Mouse (Mus musculus): ENCODE data around the gene Ssbp2. TPM values are rescaled to one million over a fixed set of nuclear protein-coding genes. Genes with fewer than 3 reads are reported as not detected.

Ssbp2 gene
- total and polyA plus RNA-seq, 3 experiments, result 12.6 to 38.4 TPM; not detected in 1

GRCm38 (mm10) chr13:91723736-91724119, 263.6 kb downstream of the Ssbp2 start:
- peaks cover 0 to 12% of the 10 kb centered on the region in 2 experiments; a peak in 2 of 4 replicates for H3K36me3 ChIP-seq (ENCODE audit: control insufficient read depth in 1 of 2, insufficient read depth in 2 of 2, low read length in 2 of 2)
- peaks cover 0 to 4% of the 10 kb centered on the region in 2 experiments; a peak in 3 of 4 replicates for H3K4me1 ChIP-seq (ENCODE audit: control insufficient read depth in 1 of 2, insufficient read depth in 2 of 2, low read length in 2 of 2)
- no peaks in the 10 kb centered on the region for H3K79me2 ChIP-seq (ENCODE audit: control insufficient read depth, insufficient read depth, low read length, poor library complexity)
- no peaks in the 10 kb centered on the region for H3K9me3 ChIP-seq (replicated peaks; ENCODE audit: insufficient read depth, low read length)
- no peak overlapping the region for H3K4me3 ChIP-seq (ENCODE audit: control insufficient read depth in 1 of 2, insufficient read depth in 1 of 2, low read depth in 2 of 2, low read length in 2 of 2)
- no peak overlapping the region for H3K27ac ChIP-seq (ENCODE audit: control insufficient read depth, low read depth, low read length)
- H3K9ac ChIP-seq (ENCODE audit: control insufficient read depth, low read depth, low read length, poor library complexity, severe bottlenecking), result no peak overlapping the region
- H3K27me3 ChIP-seq (ENCODE audit: control insufficient read depth in 1 of 2, insufficient read depth in 2 of 2, low read length in 2 of 2), result no peaks in the 10 kb centered on the region
- no peak for DNase-seq (ENCODE audit: low read depth, low spot score)
- TF ChIP-seq ZC3H11A (IDR thresholded peaks at IDR 0.05; ENCODE audit: low read depth, low read length) (no peak), EP300 (IDR thresholded peaks at IDR 0.05; ENCODE audit: low read depth in 1 of 2, low read length in 2 of 2) (no peak), MAFK (IDR thresholded peaks at IDR 0.05; ENCODE audit: borderline replicate concordance, low read depth, low read length) (no peak), GABPA (IDR thresholded peaks at IDR 0.05; ENCODE audit: low read depth, low read length) (no peak), ETS1 (IDR thresholded peaks at IDR 0.05; ENCODE audit: low read depth, low read length) (no peak), JUND (IDR thresholded peaks at IDR 0.05; ENCODE audit: low read depth, low read length) (no peak), ZMIZ1 (IDR thresholded peaks at IDR 0.05; ENCODE audit: low read depth, low read length) (no peak), ZKSCAN1 (IDR thresholded peaks at IDR 0.05; ENCODE audit: low read depth, low read length) (no peak)

GRCm38 (mm10) chr13:91724211-91724610, 264.1 kb downstream of the Ssbp2 start:
- Histone ChIP-seq H3K79me2 (ENCODE audit: control insufficient read depth, insufficient read depth, low read length, poor library complexity) (no peaks in the 10 kb centered on the region), H3K9ac (ENCODE audit: control insufficient read depth, low read depth, low read length, poor library complexity, severe bottlenecking) (no peak overlapping the region), H3K4me1 (ENCODE audit: control insufficient read depth in 1 of 2, insufficient read depth in 2 of 2, low read length in 2 of 2) (peaks cover 0 to 4% of the 10 kb centered on the region in 2 experiments; a peak in 3 of 4 replicates), H3K27me3 (ENCODE audit: control insufficient read depth in 1 of 2, insufficient read depth in 2 of 2, low read length in 2 of 2) (no peaks in the 10 kb centered on the region), H3K27ac (ENCODE audit: control insufficient read depth, low read depth, low read length) (no peak overlapping the region), H3K36me3 (ENCODE audit: control insufficient read depth in 1 of 2, insufficient read depth in 2 of 2, low read length in 2 of 2) (peaks cover 0 to 12% of the 10 kb centered on the region in 2 experiments; a peak in 2 of 4 replicates), H3K9me3 (replicated peaks; ENCODE audit: insufficient read depth, low read length) (no peaks in the 10 kb centered on the region), H3K4me3 (ENCODE audit: control insufficient read depth in 1 of 2, insufficient read depth in 1 of 2, low read depth in 2 of 2, low read length in 2 of 2) (no peak overlapping the region)
- no peak for DNase-seq (ENCODE audit: low read depth, low spot score)
- TF ChIP-seq HCFC1 (IDR thresholded peaks at IDR 0.05; ENCODE audit: low read depth, low read length), result no peak
- no peak for TF ChIP-seq GABPA (IDR thresholded peaks at IDR 0.05; ENCODE audit: low read depth, low read length)

GRCm38 (mm10) chr13:91725130-91725529, 265.0 kb downstream of the Ssbp2 start:
- no peak for DNase-seq (ENCODE audit: low read depth, low spot score)
- H3K4me3 ChIP-seq (ENCODE audit: control insufficient read depth in 1 of 2, insufficient read depth in 1 of 2, low read depth in 2 of 2, low read length in 2 of 2), result no peak overlapping the region
- H3K79me2 ChIP-seq (ENCODE audit: control insufficient read depth, insufficient read depth, low read length, poor library complexity), result no peaks in the 10 kb centered on the region
- H3K4me1 ChIP-seq (ENCODE audit: control insufficient read depth in 1 of 2, insufficient read depth in 2 of 2, low read length in 2 of 2), result peaks cover 0 to 4% of the 10 kb centered on the region in 2 experiments; a peak in 3 of 4 replicates
- no peak for TF ChIP-seq MAZ (IDR thresholded peaks at IDR 0.05; ENCODE audit: low read depth, low read length)
- no peak for TF ChIP-seq ETS1 (IDR thresholded peaks at IDR 0.05; ENCODE audit: low read depth, low read length)
- no peak for TF ChIP-seq RCOR1 (IDR thresholded peaks at IDR 0.05; ENCODE audit: low read depth, low read length)
- no peak for TF ChIP-seq NELFE (IDR thresholded peaks at IDR 0.05; ENCODE audit: low read depth, low read length)
- no peak for TF ChIP-seq GATA1 (IDR thresholded peaks at IDR 0.05; ENCODE audit: low read depth, low read length)
- no peak for TF ChIP-seq POLR2AphosphoS5 (IDR thresholded peaks at IDR 0.05; ENCODE audit: borderline replicate concordance, low read depth, low read length)
- H3K9ac ChIP-seq (ENCODE audit: control insufficient read depth, low read depth, low read length, poor library complexity, severe bottlenecking), result no peak overlapping the region
- no peaks in the 10 kb centered on the region for H3K27me3 ChIP-seq (ENCODE audit: control insufficient read depth in 1 of 2, insufficient read depth in 2 of 2, low read length in 2 of 2)
- H3K27ac ChIP-seq (ENCODE audit: control insufficient read depth, low read depth, low read length), result no peak overlapping the region
- H3K36me3 ChIP-seq (ENCODE audit: control insufficient read depth in 1 of 2, insufficient read depth in 2 of 2, low read length in 2 of 2), result peaks cover 0 to 12% of the 10 kb centered on the region in 2 experiments; a peak in 2 of 4 replicates
- H3K9me3 ChIP-seq (replicated peaks; ENCODE audit: insufficient read depth, low read length), result no peaks in the 10 kb centered on the region

Measured in MEL (cell line).